Mouse (Mus musculus): ENCODE measurements around the gene Adcy5.
A peak's percentile ranks its signal among the peaks of the same experiment; 100 is the strongest.

The Adcy5 gene

DNA sequence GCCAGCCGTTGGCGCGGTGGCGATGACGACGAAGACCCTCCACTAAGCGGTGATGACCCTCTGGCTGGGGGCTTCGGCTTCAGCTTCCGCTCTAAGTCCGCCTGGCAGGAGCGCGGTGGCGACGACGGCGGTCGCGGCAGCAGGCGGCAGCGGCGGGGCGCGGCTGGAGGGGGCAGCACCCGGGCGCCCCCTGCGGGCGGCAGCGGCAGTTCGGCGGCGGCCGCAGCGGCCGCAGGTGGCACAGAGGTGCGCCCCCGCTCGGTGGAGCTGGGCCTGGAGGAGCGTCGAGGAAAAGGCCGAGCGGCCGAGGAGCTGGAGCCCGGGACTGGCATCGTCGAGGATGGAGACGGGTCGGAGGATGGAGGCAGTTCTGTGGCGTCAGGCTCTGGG lies 1.6 kb downstream of the Adcy5 start:
- peak; percentile 40 for DNase-seq (ENCODE audit: low read depth, low spot score)

DNA sequence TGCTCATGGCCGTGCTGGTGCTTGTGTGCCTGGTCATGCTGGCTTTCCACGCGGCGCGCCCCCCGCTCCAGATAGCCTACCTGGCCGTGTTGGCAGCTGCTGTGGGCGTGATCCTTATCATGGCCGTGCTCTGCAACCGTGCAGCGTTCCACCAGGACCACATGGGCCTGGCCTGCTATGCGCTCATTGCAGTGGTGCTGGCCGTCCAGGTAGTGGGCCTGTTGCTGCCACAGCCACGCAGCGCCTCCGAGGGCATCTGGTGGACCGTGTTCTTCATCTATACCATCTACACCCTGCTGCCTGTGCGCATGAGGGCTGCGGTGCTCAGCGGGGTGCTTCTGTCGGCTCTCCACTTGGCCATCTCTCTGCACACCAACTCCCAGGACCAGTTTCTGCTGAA lies 2.2 kb downstream of the Adcy5 start:
- DNase-seq (ENCODE audit: low read depth, low spot score): no peak

DNA sequence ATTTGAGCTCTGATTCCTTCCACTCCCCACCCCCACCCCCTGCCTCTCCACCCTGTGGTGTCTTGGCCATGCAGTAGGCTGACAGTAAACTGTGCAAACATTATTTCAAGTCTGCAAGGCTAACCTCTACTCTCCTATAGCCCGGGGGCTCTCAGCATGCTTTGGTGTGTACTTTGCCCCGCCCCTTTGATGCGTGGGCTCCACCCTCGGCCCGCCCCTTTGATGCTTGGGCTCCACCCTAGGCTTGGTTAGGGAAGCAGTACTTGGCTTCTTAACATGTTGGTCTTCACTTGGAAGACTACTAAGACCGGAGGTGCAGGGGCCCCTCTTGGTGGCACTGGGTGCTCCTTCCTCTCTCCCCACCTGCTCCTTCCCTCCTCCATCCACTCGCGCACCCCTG lies 4.9 kb downstream of the Adcy5 start:
- DNase-seq (ENCODE audit: low read depth, low spot score): no peak

DNA sequence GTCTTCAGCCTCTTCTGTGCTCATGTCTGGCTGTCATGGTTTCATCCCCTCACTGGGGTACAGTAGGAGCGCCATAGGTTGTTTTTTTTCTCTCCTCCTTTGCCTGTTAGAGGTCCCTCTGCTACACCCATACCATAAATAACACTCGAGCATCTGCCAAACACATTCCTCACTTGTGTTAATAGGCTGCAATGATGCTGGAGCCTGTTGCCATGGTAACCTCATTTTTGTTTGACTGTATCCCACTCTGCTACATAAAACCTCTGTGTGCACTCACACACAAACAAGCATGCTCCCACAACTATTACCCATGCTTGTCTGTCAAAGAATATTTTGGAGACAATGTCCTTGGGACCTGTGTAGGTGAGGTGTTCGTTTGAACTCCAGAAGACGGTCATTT lies 5.3 kb downstream of the Adcy5 start:
- no peak for DNase-seq (ENCODE audit: low read depth, low spot score)

DNA sequence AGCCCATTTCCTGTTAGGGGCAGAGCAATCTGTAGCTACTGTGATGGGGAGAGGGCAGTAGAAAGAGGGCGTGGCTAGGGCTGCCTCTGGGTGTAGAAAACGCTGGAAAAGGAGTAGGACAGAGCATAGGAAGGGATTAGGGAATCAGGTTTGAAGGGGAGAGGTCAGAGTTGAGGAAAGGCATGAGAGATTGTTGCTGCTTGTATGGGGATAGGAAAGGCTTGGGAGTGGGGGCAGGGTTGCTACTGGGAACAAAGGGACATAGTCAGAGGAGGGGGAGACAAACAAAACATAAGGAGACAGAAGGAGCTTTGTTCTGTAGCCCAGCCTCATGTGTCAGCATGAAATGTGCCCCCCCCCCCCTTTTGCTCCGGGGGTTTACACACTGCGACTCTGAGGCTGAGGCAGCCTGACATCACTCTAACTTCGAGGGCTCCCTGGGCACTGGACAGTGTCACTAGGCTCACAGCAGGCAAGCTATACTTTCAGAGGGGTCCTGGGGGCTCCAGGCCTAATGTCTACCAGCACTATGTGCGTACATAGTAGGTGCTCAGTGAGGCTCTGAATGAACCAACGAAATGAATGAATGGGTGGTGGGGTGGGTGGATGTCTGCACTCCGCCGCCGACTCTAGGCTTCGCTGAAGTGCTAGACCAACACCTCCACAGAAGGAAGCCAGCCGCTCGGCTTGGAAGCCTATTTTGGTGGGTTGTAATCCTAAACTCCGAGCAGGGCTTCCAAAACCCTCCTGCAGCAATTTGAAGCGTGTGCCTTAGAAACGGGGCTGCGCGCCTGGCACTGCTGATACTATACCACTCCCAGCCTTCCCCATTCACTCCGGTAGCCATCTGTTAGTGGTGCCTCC lies 9.9 kb downstream of the Adcy5 start:
- DNase-seq (ENCODE audit: low read depth, low spot score): no peak

DNA sequence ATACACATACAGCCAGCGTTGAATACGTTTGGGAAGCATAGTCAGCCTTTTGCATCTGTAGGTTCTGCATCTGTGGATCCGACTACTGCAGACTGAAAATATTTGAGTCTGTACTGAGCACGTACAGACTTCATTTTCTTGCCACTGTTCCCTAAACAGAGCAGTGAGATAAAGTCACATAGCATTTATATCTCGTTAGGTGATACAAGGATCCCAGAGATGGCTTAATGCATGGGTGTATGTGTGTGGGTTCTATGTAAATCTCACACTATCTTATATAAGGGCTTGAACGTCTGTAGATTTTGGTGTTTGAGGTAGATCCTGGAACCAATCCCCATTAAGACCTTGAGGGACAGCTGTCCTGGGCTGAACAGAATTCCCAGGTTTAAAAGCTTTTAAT lies 10.7 kb downstream of the Adcy5 start:
- DNase-seq (ENCODE audit: low read depth, low spot score): no peak

DNA sequence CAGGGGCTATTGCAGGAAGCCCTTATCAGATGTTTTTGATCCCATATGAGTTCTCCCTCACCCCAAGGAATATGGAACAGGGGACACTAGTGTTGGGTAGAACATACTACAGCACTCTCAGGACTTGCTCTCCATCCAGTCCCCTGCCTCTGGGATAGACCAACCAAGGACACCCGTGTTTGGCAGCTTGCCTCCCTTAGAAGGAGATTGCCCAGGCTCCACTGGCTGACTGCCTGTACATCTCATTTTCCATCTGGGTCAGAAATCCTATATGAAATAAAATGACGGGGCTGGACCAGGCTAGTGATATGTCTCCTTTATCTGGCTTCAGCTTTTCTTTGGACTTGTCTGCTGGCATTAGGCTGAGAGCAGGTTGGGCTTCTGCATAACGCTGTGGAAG lies 11.1 kb downstream of the Adcy5 start:
- no peak for DNase-seq (ENCODE audit: low read depth, low spot score)

DNA sequence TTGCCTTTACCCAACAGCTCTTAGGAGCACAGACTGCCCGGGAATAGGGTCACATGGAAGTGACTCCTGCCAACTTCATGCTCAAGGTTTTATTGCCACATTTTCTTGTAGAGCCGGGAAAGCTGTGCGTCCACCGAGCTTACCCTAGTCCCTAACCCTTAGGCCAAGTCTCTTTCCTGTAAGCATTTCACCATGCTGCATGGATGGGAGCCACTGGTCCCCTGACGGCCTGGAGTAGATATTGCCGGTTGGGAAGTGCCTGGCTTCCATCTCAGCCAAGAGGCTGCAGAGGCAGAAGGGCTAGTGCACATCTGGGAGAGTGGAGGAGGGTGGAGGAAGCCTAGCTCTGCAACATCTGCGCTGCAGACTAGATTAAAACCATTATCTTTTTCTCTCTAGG lies 14.8 kb downstream of the Adcy5 start:
- no peak for DNase-seq (ENCODE audit: low read depth, low spot score)

DNA sequence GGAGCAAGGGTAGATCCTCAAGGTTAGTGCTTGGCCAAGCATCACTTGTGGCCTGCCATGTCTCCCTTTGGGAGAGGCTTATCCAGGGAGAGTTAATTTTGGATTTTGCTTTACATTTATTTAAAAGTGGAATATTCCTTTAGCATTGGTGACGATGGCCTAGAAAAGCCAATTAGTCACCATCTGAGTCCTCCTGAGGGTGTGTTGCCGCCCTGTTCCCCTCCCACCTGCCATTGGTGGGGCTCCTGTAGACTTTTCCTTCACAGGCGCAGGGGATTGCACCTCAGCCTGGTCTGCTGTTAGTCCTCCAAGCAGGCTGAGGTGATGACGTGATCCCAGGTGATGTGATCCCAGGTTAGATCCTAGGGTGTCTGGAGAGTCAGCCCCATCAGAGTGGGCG lies 17.5 kb downstream of the Adcy5 start:
- no peak for DNase-seq (ENCODE audit: low read depth, low spot score)

DNA sequence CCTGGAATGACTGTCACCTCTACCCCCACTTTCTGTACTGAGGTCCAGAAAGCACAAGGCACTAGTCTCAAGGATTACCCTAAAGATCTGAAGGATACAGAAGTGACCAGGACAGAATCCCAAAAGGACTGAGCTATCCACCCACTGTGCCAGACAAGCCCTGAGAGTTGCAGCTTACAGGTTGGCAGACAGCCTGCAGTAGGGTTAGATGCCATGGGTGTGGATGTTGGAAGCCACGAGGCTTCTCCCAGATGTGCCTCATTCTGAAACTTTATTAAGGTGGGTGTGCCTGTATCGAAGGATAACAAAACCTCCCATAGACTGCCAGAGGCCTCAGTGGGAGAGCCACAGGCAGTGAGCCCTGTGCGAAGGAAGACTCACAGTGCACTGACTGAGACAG lies 23.8 kb downstream of the Adcy5 start:
- DNase-seq (ENCODE audit: low read depth, low spot score): no peak

DNA sequence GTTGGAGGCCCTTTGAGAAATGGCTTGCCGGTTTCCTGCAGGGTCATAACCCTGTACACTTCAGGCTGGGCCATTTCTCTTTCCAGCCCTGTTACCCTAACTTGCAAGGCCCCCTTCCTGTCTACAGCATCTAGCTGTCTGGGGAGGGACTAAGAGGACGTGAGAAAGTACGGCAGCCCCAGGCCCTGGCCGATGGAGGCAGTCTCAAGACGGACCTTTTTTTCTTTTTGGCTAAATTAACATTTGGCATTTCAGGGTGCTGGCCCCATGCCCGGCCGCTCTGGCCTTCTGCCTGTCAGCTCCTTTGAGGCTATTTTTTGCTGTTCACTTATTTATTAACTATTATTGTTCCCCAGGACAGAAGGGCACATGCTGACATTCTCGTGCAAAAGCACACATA lies 24.4 kb downstream of the Adcy5 start:
- DNase-seq (ENCODE audit: low read depth, low spot score): no peak

DNA sequence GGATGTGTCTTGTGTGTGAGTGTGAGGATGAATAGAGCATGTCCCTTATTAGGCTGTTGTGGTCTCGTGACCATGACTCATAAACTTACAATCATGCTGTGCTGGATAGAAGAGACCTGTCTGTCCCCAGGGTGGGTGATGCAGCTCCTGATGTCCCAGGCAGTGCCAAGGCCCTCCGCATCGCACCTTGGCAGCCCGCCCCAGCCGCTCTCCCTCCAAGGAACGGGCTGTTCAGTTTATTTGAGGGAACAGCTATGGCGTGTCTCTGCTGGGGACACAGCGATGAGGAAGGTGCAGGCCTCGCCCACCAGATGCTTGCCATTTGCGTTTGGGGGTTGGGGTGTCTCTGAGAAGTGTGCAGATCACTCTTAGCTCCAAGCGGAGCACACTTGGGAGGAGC lies 28.5 kb downstream of the Adcy5 start:
- no peak for DNase-seq (ENCODE audit: low read depth, low spot score)

DNA sequence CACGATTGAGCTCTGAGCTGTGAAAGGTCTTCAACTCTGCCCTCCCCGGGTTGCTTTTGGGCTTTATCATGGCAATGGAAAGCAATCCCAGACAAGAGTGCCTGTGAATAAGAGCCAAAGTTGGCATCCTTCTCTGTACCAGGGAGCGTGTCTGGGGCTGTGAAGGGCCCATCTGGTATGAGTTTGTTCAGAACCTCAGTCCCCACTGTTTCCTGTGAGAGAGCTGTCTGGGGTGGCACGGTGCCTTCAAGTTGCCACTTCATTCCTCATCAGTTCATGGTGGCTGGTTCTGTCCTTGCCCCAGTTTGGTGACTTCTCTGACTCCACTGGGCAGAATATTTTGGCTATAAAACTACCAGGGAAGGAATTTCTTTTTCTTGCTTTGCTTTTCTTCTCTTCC lies 33.4 kb downstream of the Adcy5 start:
- DNase-seq (ENCODE audit: low read depth, low spot score): no peak

DNA sequence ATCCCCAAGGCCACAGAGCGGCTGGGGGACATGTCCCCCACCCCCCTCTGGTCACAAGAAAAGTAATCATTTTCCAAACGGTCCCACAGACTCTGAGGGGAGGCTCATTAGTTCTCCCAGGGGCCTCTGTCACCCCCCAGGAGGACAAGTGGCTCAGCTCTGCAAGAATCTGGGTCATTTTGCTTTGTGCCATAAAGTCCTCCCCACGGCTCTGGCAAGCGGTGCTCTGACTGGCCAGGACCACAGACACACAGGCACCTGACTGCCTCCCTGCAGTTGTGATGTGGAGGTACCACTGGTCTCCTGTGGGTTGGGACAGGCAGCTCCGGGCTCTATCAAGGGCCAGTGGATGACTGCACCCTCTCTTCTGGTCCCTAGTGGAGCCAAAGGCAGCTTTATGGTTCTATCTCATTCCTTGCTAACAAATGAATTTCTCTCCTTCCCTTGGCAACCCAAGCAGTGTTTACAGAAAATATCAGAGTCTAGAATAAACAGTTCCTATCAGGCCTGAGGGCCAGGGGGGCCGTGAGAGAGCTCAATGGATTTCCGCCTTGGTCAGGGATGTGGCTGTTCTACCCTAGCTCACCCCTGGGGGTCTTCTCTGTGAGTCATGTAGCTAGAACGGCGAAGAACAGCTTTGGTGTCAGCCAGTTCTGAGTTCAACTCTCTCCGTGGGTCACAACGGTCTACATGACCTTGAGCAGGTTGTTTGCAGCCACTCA lies 34.9 kb downstream of the Adcy5 start:
- DNase-seq (ENCODE audit: low read depth, low spot score): no peak

DNA sequence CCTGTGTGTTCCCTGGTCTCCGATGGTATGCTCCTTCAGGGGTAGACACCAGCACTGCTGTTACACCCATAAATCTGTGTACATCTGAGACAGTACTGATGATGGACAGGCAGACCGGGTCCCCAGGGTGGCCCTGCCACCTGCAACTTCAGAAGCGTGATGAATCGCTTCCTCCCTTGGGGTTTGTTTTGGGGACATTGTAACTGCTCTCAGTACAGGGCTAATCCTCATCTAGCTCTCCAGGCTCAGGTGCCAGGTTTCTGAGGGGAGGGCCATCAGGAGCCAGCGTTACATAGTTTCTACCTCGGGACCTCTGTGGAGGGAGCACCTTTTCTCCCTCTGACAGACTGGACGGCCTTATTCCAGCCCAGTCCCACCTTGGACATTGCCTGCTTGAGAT lies 36.1 kb downstream of the Adcy5 start:
- DNase-seq (ENCODE audit: low read depth, low spot score): no peak

DNA sequence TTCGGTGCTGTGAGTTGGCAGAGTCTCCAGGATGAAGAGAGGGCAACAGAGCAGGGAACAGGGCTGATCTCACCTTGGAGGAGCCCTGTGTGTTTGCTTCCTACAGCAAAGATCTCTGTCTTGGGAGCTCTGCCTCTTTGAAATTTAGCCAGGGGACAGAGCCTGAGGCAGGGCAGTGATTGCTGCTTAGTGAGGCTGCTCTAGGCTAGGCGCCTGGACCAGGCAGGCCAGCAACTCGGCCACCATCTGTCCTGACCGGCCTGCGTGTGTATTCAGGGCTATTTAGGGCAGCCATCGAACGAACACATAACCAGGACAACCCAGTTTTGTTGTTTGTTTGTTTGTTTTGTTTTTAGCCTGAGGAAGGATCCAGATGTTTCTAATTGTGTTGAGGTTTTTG lies 36.6 kb downstream of the Adcy5 start:
- DNase-seq (ENCODE audit: low read depth, low spot score): no peak

DNA sequence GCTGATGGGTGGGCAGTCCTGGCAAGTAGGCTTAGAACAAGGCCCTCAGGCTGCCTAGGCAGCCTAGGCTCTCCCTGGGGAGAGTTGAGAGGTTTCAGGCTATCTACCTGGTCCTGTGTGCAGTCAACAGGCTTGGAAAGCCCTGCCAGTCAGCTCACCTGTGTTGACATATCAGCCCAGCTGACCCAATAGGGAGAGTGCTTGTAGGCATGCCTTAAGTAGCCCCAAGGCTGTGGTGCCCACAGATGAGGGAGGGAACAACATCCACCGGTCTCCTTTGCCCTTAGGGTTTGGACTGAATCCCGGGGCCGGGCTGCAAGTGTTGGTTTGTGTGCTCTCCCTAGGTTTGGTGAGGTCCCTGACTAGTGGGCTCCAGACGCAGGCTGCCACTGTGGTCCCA lies 37.8 kb downstream of the Adcy5 start:
- no peak for DNase-seq (ENCODE audit: low read depth, low spot score)

DNA sequence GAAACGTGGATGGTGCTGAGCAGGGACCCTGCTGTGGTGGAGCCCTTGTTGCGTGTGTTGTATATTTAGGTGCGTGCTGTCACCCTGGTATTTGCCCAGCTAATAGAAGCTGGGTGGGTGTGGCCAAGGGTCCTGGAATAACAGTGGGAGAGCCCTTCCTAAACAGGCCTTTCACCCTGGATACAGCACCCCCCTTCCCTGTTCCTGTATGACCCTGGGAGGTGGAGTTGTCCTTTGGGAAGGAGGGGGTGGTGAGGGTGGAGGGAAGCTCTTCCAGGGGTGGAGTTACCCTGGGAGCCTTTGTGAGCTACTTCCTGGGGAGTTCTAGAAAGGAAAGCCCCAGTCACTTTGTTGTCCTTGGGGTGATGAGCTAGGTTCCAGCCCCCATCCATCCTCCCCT lies 38.7 kb downstream of the Adcy5 start:
- DNase-seq (ENCODE audit: low read depth, low spot score): no peak

DNA sequence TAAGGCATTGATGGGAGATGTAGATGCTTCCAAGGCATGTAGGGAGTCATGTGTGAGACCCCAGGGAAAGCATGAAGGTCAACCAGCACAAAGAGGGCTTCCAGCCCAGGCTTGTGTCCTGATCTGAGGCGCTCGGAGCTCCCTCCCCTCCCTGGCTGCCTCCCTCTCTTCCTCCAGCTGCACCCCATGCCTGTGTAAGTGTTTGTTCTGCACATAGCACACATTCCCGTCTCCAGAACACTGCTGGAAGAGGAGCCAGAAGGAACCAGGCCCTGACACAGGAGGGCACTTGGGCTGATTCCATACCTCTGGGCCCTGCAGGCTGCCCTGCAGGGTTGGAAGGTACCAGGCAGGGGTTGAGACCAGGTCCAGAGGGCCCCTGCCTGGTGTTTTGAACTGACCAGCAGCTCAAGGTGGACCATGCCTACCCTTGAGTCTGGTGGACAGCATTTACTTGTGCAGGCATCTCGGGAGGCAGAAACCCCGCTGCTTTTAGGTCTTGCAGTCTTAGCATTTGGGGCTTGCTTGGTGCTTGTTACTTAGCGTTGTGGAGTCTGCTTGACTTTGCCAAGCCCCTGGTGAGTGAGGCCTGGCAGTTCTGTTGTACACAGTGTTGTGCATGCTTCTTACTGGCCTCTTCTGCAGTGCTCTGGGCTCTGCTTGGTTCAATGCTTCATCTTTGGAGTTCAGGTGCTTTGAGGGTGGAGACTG lies 45.2 kb downstream of the Adcy5 start:
- no peak for DNase-seq (ENCODE audit: low read depth, low spot score)

DNA sequence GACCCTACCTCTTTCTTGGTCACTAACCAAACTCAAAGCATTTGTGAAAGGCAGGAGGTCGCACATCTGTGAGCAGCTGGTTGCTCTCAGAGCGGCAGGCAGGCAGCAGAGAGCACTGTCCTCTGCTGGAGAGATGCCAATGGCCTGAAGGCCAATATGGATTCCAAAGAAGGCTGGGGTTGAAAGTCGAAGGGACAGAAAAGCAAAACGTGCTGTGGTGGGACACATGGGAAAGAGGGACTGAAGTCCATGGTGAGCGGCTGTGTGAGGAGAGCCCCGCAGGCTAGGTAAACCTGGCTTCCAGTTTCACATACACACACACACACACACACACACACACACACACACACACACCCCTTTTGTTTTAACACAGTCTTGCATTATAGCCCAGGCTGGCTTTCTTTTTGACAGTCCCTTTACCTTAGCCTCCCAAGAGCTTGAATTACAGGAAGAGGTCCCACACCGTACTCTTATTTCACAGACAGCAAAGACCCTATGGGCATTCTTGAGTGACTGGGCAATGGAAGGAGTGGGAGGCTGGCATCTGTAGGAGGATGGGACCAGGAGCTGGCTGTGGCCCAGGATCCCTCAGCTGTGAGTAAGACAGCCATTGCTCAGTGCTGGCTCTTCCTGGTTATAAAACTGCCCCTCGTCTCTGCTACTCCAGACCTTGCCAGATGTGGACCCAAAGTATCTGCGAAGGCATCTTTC lies 45.9 kb downstream of the Adcy5 start:
- DNase-seq (ENCODE audit: low read depth, low spot score): no peak

DNA sequence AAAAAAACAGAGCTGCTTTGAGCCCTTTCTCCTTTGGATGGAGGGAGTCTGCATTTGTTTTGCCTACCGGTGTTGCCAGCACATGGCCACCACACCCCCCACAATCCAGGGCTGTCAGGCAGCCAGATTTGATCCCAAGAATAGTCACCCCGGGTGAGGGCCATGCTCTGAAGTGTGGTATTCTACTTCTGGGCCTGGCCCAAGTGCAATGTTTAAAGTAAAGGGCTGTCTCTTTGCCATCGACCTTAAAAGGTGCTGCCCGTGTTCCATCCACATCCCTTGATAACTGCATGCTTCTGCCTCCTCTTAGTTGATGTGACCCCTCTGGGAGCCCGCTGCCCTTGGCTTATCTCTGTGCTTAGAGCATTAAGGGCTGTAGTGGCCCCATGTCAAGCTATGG lies 46.6 kb downstream of the Adcy5 start:
- no peak for DNase-seq (ENCODE audit: low read depth, low spot score)

DNA sequence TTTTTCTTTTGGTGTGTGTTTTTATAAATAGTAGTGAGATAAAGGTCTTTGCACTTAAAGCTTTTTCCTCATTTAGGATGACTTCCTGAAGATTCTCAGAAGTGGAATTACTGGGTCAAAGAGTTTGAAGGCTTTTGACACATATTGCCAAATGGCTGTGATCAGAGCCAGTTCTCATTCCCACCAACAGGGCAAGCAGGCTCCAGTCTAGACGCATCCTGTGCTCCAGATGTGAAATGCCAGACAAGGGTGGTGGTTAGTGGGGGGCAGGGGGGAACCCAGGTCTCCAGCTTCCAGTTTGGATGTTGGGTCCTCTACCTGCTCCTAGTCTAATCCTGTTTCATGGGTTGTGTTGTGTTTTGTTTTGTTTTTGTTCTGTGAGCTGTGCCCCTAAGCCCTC lies 48.8 kb downstream of the Adcy5 start:
- DNase-seq (ENCODE audit: low read depth, low spot score): no peak
